Mouse (Mus musculus) liver, adult 2 months (tissue): ENCODE results near the gene Ceacam18.

Experiments
- CTCF ChIP-seq: fragments of 200-500 bp; IDR thresholded peaks from 2 replicates; pipeline ENCODE4 v1.5.1; 2011; ENCODE audit warnings: low read depth, low read length, control low read depth
- POLR2A ChIP-seq: fragments of 200-500 bp; IDR thresholded peaks from 2 replicates; pipeline ENCODE4 v1.6.1; 2011; ENCODE audit warnings: low read length, control low read depth; ENCODE audit not compliant: insufficient read depth; ENCODE audit errors: extremely low read depth

DNA sequence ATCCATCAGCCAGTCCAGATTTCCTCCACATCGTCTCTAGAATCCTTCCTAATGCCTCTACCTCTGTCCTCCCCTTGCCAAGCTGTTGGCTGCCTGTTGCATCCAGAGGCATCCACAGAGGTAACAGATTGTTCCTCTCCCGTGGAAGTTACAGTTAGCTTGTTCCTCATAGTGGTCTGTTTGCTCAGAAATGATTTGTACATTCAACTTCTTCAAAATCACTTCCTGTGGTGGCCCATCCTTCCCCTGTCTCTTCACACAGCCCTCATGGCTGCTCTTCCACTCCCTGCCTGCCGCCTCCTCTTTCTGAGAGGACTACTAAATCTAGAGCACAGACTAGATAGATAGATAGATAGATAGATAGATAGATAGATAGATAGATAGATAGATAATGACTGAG lies 20.0 kb downstream of the Ceacam18 start:
- TF ChIP-seq CTCF = no peak
- TF ChIP-seq POLR2A = no peak
